Mouse (Mus musculus) bone marrow, adult 2 months (tissue): ENCODE data around the gene Ube2cbp. TPM values are rescaled to one million over a fixed set of nuclear protein-coding genes. Genes with fewer than 3 reads are reported as not detected.
A peak's percentile ranks its signal among the peaks of the same experiment; 100 is the strongest.

ENCODE experiments used
- H3K27ac ChIP-seq: fragments of 200-500 bp; 2 replicates; pipeline ENCODE4 v1.5.1; 2012; ENCODE audit warnings: low read depth, mild to moderate bottlenecking, control low read depth, inconsistent platforms, low read length; ENCODE audit not compliant: control insufficient read depth, poor library complexity, insufficient read depth
- H3K4me1 ChIP-seq: fragments of 200-500 bp; 2 replicates; pipeline ENCODE4 v1.6.1; 2011; ENCODE audit warnings: low read length; ENCODE audit not compliant: control insufficient read depth, insufficient read depth
- H3K4me3 ChIP-seq: fragments of 200-500 bp; replicated peaks from 2 replicates; pipeline ENCODE3; 2011; ENCODE audit warnings: mild to moderate bottlenecking, low read depth, low read length, control low read depth; ENCODE audit not compliant: control insufficient read depth
- CTCF ChIP-seq: fragments of 200-500 bp; IDR thresholded peaks from 2 replicates; pipeline ENCODE4 v1.5.1; 2011; ENCODE audit warnings: low read length, control low read depth; ENCODE audit not compliant: control insufficient read depth, insufficient read depth
- POLR2A ChIP-seq: fragments of 200-500 bp; IDR thresholded peaks from 2 replicates; pipeline ENCODE4 v1.6.1; 2011; ENCODE audit warnings: low read depth, mild to moderate bottlenecking, control low read depth, low read length, borderline replicate concordance; ENCODE audit not compliant: control insufficient read depth
- WGBS: fragments of 180-500 bp; shearing (Covaris S2); methylation state at CpG from one replicate; pipeline ENCODE4 v1.1.7; 2018; 5-methylcytosine and 5-hydroxymethylcytosine counted together
- polyA plus RNA-seq: library from polyadenylated mRNA; stranded (reverse); fragments of >200 nt; gene quantifications from 2 replicates; pipeline ENCODE4 v1.2.4, GENCODE M21; 2011; ENCODE audit warnings: low replicate concordance; ENCODE audit not compliant: missing spikeins, insufficient read depth, insufficient read length

The Ube2cbp gene
- polyA plus RNA-seq, 1 experiment: not detected

- no peak overlapping the region for H3K4me3 ChIP-seq
- WGBS: 57% methylated on average over 5 of the region's 5 CpGs
- TF ChIP-seq POLR2A (no peak), CTCF (no peak)
- H3K27ac ChIP-seq: no peak overlapping the region
- no peaks in the 10 kb centered on the region; the same call in 1 of the 2 replicates for H3K4me1 ChIP-seq
Measured at GRCm38 (mm10) chr9:86478414-86479093, 13.8 kb upstream of the Ube2cbp start.

- no peak overlapping the region for H3K4me3 ChIP-seq
- TF ChIP-seq POLR2A (no peak), CTCF (no peak)
- 7% methylated on average over 5 of the region's 5 CpGs for whole genome bisulfite sequencing
- no peak overlapping the region for H3K27ac ChIP-seq
- H3K4me1 ChIP-seq: no peaks in the 10 kb centered on the region; the same call in 1 of the 2 replicates
Measured at GRCm38 (mm10) chr9:86476763-86477162, 12.0 kb upstream of the Ube2cbp start.

DNA sequence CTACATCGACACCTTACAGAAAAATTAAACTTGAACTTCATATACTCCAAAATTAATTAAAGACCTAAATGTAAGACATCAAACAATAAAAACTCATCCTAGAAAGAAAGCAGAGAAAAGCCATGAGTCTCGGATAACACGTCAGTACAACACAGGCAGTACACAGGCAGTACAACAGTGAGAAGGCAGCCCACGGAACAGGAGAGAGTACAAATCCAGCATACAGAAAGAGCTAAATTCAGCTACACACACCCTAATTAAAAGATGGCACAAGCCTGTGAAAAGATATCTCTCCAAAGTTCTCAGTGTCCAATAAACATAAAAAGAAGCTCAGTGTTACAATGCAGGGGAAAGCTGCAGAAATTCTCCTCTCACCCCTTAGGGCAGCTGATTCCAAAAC lies 11.2 kb upstream of the Ube2cbp start:
- Histone ChIP-seq H3K4me3 (no peak overlapping the region), H3K27ac (no peak overlapping the region), H3K4me1 (no peaks in the 10 kb centered on the region; the same call in 1 of the 2 replicates)
- TF ChIP-seq CTCF (no peak), POLR2A (no peak)
- 87% methylated on average over 4 of the region's 4 CpGs for WGBS

GRCm38 (mm10) chr9:86466990-86467870 lies 2.5 kb upstream of the Ube2cbp start, which contains the start of gene Dop1a:
Gene Dop1a, plus strand, starts transcription at chr9:86467154.
- TF ChIP-seq POLR2A (peak; percentile 67; the same call in 1 of the 2 replicates), CTCF (peak; percentile 87; the same call in 1 of the 2 replicates)
- no peaks in the 10 kb centered on the region for H3K4me1 ChIP-seq
- under 1% methylated on average over 93 of the region's 93 CpGs for WGBS
- peak within 1 kb of the TSS; percentile 59 for H3K4me3 ChIP-seq
- peak within 1 kb of the TSS; percentile 90 for H3K27ac ChIP-seq

- no peak overlapping the region for H3K27ac ChIP-seq
- H3K4me3 ChIP-seq: no peak overlapping the region
- TF ChIP-seq POLR2A: no peak
- no peak for TF ChIP-seq CTCF
- WGBS: 80% methylated on average over 3 of the region's 3 CpGs
- no peaks in the 10 kb centered on the region for H3K4me1 ChIP-seq
Measured at GRCm38 (mm10) chr9:86453626-86454025, 11.1 kb downstream of the Ube2cbp start.

GRCm38 (mm10) chr9:86451617-86452016 lies 13.1 kb downstream of the Ube2cbp start:
- Histone ChIP-seq H3K27ac (no peak overlapping the region), H3K4me3 (no peak overlapping the region), H3K4me1 (no peaks in the 10 kb centered on the region)
- TF ChIP-seq POLR2A: no peak
- TF ChIP-seq CTCF: peak; percentile 83
- WGBS: 2% methylated on average over 13 of the region's 13 CpGs

DNA sequence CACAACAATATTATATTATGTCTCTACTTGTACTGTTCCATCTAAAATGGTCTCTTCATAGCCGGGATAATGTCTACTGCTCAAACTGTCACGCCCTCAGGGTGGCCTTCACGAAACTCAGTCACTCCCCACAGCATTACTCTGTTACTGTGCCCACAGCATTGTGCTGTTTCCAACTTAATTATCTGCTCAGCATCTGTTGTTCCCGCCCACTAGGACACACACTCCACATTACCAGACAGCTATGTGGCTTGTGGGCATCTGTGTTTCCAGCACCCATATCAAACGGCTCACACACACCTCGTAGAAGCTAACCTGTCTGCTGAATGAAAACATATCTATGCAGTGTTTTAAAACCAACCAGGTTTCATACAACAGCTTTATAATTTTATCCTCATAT lies 13.7 kb downstream of the Ube2cbp start:
- H3K27ac ChIP-seq: no peak overlapping the region
- no peaks in the 10 kb centered on the region for H3K4me1 ChIP-seq
- TF ChIP-seq CTCF (no peak), POLR2A (no peak)
- no peak overlapping the region for H3K4me3 ChIP-seq
- 55% methylated on average over 6 of the region's 6 CpGs for WGBS

GRCm38 (mm10) chr9:86449581-86449980 lies 15.2 kb downstream of the Ube2cbp start:
- WGBS: 15% methylated on average over 11 of the region's 11 CpGs
- TF ChIP-seq CTCF (peak; percentile 96), POLR2A (no peak)
- Histone ChIP-seq H3K4me1 (no peaks in the 10 kb centered on the region), H3K27ac (no peak overlapping the region), H3K4me3 (no peak overlapping the region)
